Mouse (Mus musculus) midbrain, embryonic 13.5 days (tissue): Measurements from ENCODE around the gene Slc25a20. TPM values are rescaled to one million over a fixed set of nuclear protein-coding genes. Genes with fewer than 3 reads are reported as not detected.
"Not testable (repeated sequence)": the region's sequence is repeated elsewhere in the genome, so short reads cannot be mapped to it uniquely, and the experiment has no call there.

Experiments
- ATAC-seq: fragments of 200-750 bp; cut with Nextera tagmentation; 2 replicates; pipeline ENCODE4 v1.8.0; 2017; ENCODE audit warnings: mild to moderate bottlenecking, moderate TSS enrichment, moderate library complexity
- H3K27ac ChIP-seq: fragments of 300-500 bp; sonication (generic); 2 replicates; pipeline ENCODE4 v1.5.1; 2015; ENCODE audit warnings: inconsistent platforms, mild to moderate bottlenecking, moderate library complexity
- H3K27me3 ChIP-seq: fragments of 300-500 bp; sonication (generic); 2 replicates; pipeline ENCODE4 v1.6.1; 2015; ENCODE audit warnings: mild to moderate bottlenecking, inconsistent platforms
- H3K36me3 ChIP-seq: fragments of 300-500 bp; sonication (generic); 2 replicates; pipeline ENCODE4 v1.6.1; 2015; ENCODE audit warnings: mild to moderate bottlenecking, inconsistent platforms
- H3K4me1 ChIP-seq: fragments of 300-500 bp; sonication (generic); replicated peaks from 2 replicates; pipeline ENCODE4 v1.6.1; 2015; ENCODE audit warnings: inconsistent platforms
- H3K4me2 ChIP-seq: fragments of 300-500 bp; sonication (generic); replicated peaks from 2 replicates; pipeline ENCODE4 v1.6.1; 2015; ENCODE audit warnings: moderate library complexity, mild to moderate bottlenecking, inconsistent platforms
- H3K4me3 ChIP-seq: fragments of 300-500 bp; sonication (generic); replicated peaks from 2 replicates; pipeline ENCODE4 v1.5.1; 2015; ENCODE audit warnings: mild to moderate bottlenecking, inconsistent platforms
- H3K9ac ChIP-seq: fragments of 300-500 bp; sonication (generic); replicated peaks from 2 replicates; pipeline ENCODE4 v1.6.1; 2015; ENCODE audit warnings: mild to moderate bottlenecking, inconsistent platforms
- H3K9me3 ChIP-seq: fragments of 300-500 bp; sonication (generic); 2 replicates; pipeline ENCODE4 v1.6.1; 2016; ENCODE audit warnings: mild to moderate bottlenecking, inconsistent platforms
- WGBS: fragments of 180-500 bp; shearing (Covaris S2); methylation state at CpG from one replicate; pipeline ENCODE4 v1.1.7; 2015; 5-methylcytosine and 5-hydroxymethylcytosine counted together
- polyA plus RNA-seq: library from polyadenylated mRNA; unstranded; fragments of >200 nt; fragmentation: Nextera tagmentation; extraction: Ambion mirVana; gene quantifications from 2 replicates; pipeline ENCODE4 v1.2.1, GENCODE M21; 2015

The Slc25a20 gene
- polyA plus RNA-seq, 1 experiment from 2014 or later = 40.5 TPM

- Histone ChIP-seq H3K9me3 (no peaks in the 10 kb centered on the region), H3K9ac (peak within 1 kb of the TSS; percentile 94), H3K27ac (peak within 1 kb of the TSS; percentile 88), H3K4me2 (peak within 1 kb of the TSS; percentile 97), H3K4me1 (peaks cover 24% of the 10 kb centered on the region), H3K4me3 (peak within 1 kb of the TSS; percentile 95), H3K36me3 (no peaks in the 10 kb centered on the region), H3K27me3 (no peaks in the 10 kb centered on the region)
- WGBS = under 1% methylated on average over 97 of the region's 112 CpGs
- ATAC-seq = peak; percentile 100
Measured at GRCm38 (mm10) chr9:108648611-108649560, 13.0 kb upstream of the Slc25a20 start, which contains the start of gene Arih2. Gene Arih2 (minus strand): TSS chr9:108649386.

DNA sequence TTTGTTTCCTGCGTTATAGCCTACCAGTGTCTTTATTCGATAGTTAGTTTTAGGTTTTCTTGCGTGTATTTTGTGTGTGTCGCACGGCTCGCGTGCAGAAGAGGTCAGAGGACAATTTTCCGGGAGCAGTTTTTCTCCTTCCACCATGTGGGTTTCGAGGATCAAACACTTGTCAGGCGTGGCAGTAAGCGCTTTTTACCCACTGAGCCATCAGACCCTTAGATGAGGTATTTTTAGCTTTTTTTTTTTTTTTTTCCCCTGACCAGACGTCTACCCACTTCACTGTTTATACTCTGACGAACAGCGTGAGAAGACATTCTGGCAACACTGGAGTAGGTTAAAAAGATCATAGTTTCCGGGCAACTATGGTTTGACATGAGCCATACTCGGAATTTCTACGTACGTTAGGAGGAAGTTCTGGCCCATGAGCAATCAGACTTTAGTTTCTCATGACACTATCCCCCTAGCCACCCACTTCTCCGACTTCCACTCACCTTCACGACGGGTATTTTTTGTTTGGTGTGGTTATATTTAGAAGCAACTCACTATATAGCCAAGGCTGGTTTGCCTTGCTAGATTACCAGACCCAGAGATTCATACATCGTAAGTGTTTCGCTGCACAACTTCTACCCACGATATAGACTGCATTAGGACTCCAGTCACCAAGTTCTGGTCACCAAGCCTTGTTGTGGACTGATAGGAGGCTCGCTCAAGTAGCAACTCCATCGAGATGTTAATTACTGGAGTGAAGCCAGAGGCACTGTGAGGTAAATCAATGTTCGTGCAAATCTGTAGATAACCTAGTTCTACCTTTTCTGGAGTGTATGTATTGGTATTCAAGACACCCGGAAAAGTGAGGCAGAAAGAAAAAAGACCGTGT is 12.1 kb upstream of the Slc25a20 start:
- ATAC-seq = peak; percentile 35; the same call in 1 of the 2 replicates
- Histone ChIP-seq H3K9ac (peak overlapping the region; percentile 94), H3K9me3 (no peaks in the 10 kb centered on the region), H3K4me1 (peaks cover 24% of the 10 kb centered on the region), H3K27ac (peak overlapping the region; percentile 88), H3K36me3 (no peaks in the 10 kb centered on the region), H3K4me2 (peak overlapping the region; percentile 97), H3K27me3 (no peaks in the 10 kb centered on the region), H3K4me3 (peak overlapping the region; percentile 95)
- 32% methylated on average over 29 of the region's 29 CpGs for WGBS

DNA sequence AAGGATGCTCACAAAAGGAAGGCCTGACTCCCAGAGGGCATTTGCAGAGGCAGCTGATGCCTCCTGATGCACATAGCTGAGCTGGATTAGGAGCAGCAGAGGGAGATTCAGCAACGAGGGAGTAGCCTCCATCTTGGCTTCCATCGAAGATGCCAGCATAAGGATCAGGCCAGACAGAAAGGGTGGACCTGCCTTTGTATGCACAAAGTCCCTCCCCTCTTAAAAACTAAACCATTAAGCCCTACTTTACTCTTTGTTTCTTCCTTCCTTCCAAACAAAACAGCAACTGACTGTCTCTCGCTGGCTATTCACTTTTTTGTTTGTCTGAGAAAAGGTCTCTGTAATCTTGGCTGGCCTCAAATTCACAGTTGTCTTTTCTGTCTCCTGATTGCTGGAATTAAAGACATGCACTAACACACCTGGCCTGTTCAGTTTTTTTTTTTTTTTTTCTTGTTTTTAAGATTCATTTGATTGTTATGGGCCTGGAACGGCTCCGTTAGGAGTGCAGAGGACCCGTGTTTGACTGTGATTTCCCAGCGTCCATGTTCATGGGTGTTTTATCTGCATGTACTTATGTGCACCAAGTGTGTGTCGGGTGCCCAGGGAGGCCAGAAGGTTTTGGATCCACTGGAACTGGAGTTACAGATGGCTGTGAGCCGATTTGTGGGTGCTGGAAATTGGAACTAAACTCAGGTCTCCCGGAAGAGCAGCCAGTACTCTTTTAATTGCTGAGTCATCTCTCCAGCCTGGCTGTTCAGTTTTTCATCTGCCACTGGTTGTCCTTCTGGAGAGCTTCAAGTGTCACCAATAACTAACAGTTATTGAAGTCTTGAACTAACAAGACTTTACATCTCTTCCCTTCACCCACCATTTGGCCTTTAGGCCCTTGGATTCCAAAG is 7.1 kb upstream of the Slc25a20 start:
- no peak for ATAC-seq
- 78% methylated on average over 10 of the region's 10 CpGs for WGBS

DNA sequence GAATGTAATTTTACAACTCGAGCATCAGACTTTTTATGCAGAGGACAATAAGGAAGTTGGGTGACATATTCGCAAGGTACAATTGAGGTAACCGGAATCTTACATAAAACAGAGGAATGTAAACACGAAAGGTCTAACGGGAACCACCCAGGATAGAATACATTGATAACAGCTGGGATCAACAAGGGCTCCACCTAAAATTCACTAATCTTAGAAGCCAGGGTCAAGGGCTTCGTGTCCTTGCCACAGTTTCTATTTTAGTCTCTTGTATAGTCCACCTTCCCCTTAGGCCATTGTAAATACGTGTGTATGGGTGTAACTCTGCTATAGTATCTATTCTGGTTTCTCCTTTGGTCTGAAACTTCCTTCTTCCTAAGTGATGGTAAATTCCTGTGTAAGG is 6.0 kb upstream of the Slc25a20 start:
- not testable (repeated sequence) for H3K4me1 ChIP-seq, H3K4me2 ChIP-seq, ATAC-seq, H3K36me3 ChIP-seq, H3K27ac ChIP-seq, H3K9me3 ChIP-seq, H3K4me3 ChIP-seq, H3K27me3 ChIP-seq, H3K9ac ChIP-seq
- WGBS = 87% methylated on average over 7 of the region's 7 CpGs

More for the DNA sequence above, 7.1 kb upstream of the Slc25a20 start:
- Histone ChIP-seq H3K9me3 (no peaks in the 10 kb centered on the region), H3K4me2 (no peak overlapping the region), H3K36me3 (no peaks in the 10 kb centered on the region), H3K9ac (no peak overlapping the region), H3K27me3 (no peaks in the 10 kb centered on the region), H3K4me3 (no peak overlapping the region), H3K4me1 (peaks cover 4% of the 10 kb centered on the region), H3K27ac (no peak overlapping the region)

- ATAC-seq = no peak
- no peak overlapping the region for H3K27ac ChIP-seq
- H3K9me3 ChIP-seq = no peaks in the 10 kb centered on the region
- peak overlapping the region; percentile 71 for H3K4me3 ChIP-seq
- H3K4me1 ChIP-seq = peaks cover 12% of the 10 kb centered on the region
- no peaks in the 10 kb centered on the region; the same call in 1 of the 2 replicates for H3K36me3 ChIP-seq
- peak overlapping the region; percentile 69 for H3K4me2 ChIP-seq
- H3K27me3 ChIP-seq = no peaks in the 10 kb centered on the region
- peak overlapping the region; percentile 72 for H3K9ac ChIP-seq
- WGBS = 50% methylated on average over 6 of the region's 6 CpGs
Measured at GRCm38 (mm10) chr9:108662660-108663059, 772 bp downstream of the Slc25a20 start.

DNA sequence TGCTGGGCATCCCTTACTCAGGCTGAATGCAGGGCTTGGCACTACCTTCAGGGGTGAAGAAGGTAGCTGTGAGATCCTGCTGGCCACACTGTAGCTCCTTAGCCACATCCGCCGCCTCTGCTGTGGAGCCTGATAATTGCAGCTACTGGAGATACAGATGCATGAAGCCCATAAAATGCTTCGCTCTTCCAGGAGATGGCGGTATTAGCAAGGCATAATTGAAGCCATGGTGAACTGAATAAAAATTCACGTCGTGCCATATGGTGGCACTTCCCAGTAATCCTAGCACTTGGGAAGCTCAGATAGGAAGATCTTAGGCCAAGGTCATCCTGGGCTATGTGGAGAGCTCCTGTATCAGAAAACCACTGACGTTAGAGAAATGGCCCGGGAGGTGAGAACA is 8.0 kb downstream of the Slc25a20 start:
- no peak for ATAC-seq
- WGBS = 49% methylated on average over 8 of the region's 8 CpGs

GRCm38 (mm10) chr9:108673151-108673550 is 11.3 kb downstream of the Slc25a20 start:
- peaks cover 60% of the 10 kb centered on the region for H3K36me3 ChIP-seq

More for the DNA sequence above, 8.0 kb downstream of the Slc25a20 start:
- Histone ChIP-seq H3K27ac (no peak overlapping the region), H3K9ac (no peak overlapping the region), H3K9me3 (no peaks in the 10 kb centered on the region), H3K27me3 (no peaks in the 10 kb centered on the region), H3K4me2 (no peak overlapping the region), H3K4me1 (no peaks in the 10 kb centered on the region), H3K4me3 (no peak overlapping the region), H3K36me3 (peaks cover 47% of the 10 kb centered on the region)

GRCm38 (mm10) chr9:108680026-108680425 is 18.1 kb downstream of the Slc25a20 start:
- Histone ChIP-seq H3K27ac (no peak overlapping the region), H3K4me1 (no peaks in the 10 kb centered on the region), H3K4me3 (no peak overlapping the region), H3K36me3 (peaks cover 62% of the 10 kb centered on the region), H3K4me2 (no peak overlapping the region), H3K27me3 (no peaks in the 10 kb centered on the region), H3K9ac (no peak overlapping the region), H3K9me3 (no peaks in the 10 kb centered on the region)
- ATAC-seq = no peak
- 93% methylated on average over 15 of the region's 15 CpGs for WGBS

More at GRCm38 (mm10) chr9:108673151-108673550, 11.3 kb downstream of the Slc25a20 start:
- Histone ChIP-seq H3K27me3 (no peaks in the 10 kb centered on the region), H3K9ac (no peak overlapping the region), H3K4me2 (no peak overlapping the region), H3K9me3 (no peaks in the 10 kb centered on the region), H3K4me1 (no peaks in the 10 kb centered on the region), H3K27ac (no peak overlapping the region), H3K4me3 (no peak overlapping the region)
- whole genome bisulfite sequencing = 40% methylated on average over 2 of the region's 2 CpGs
- no peak for ATAC-seq

GRCm38 (mm10) chr9:108686475-108686887 is 24.6 kb downstream of the Slc25a20 start:
- peak; percentile 48 for ATAC-seq
- WGBS = 10% methylated on average over 4 of the region's 4 CpGs

DNA sequence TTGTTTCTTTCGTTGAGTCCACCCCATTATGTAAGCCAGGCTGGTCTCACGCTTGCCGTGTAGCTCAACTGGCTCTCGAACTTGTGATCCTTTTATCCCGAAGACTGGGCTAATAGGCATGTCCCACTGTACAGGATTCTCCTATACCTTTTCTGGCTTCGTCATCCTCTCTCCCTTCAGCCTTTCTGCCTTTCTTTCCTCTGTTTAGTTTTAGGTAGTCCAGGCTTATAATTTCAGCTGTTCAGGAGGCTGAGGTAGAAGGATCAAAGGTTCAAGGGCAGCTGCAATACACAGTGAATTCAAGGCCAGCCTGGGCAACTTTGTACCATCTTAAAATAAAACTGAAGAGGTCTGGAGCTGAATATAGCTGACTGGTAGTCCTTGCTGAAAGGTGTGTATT is 25.3 kb downstream of the Slc25a20 start:
- no peak overlapping the region for H3K27ac ChIP-seq
- H3K9me3 ChIP-seq = no peaks in the 10 kb centered on the region
- peaks cover 46% of the 10 kb centered on the region for H3K4me1 ChIP-seq
- H3K4me2 ChIP-seq = no peak overlapping the region
- H3K27me3 ChIP-seq = peaks cover 6% of the 10 kb centered on the region; the same call in 1 of the 2 replicates
- H3K4me3 ChIP-seq = no peak overlapping the region
- no peak overlapping the region for H3K9ac ChIP-seq
- peaks cover 25% of the 10 kb centered on the region for H3K36me3 ChIP-seq
- WGBS = 74% methylated on average over 6 of the region's 6 CpGs
- no peak for ATAC-seq

More at GRCm38 (mm10) chr9:108686475-108686887, 24.6 kb downstream of the Slc25a20 start:
- Histone ChIP-seq H3K9ac (no peak overlapping the region), H3K4me2 (no peak overlapping the region), H3K9me3 (no peaks in the 10 kb centered on the region), H3K27ac (no peak overlapping the region), H3K4me3 (no peak overlapping the region), H3K4me1 (peaks cover 43% of the 10 kb centered on the region), H3K36me3 (peaks cover 29% of the 10 kb centered on the region), H3K27me3 (peaks cover 6% of the 10 kb centered on the region; the same call in 1 of the 2 replicates)

- H3K27ac ChIP-seq = no peak overlapping the region
- H3K27me3 ChIP-seq = peaks cover 6% of the 10 kb centered on the region; the same call in 1 of the 2 replicates
- no peak overlapping the region for H3K4me2 ChIP-seq
- ATAC-seq = no peak
- no peak overlapping the region for H3K9ac ChIP-seq
- no peaks in the 10 kb centered on the region for H3K9me3 ChIP-seq
- H3K4me3 ChIP-seq = no peak overlapping the region
- 70% methylated on average over 2 of the region's 2 CpGs for WGBS
- H3K36me3 ChIP-seq = peaks cover 20% of the 10 kb centered on the region
- peaks cover 46% of the 10 kb centered on the region for H3K4me1 ChIP-seq
Measured at GRCm38 (mm10) chr9:108687686-108688085, 25.8 kb downstream of the Slc25a20 start.
